Mouse (Mus musculus) lung, embryonic 14.5 days (tissue): ENCODE results near the gene Pop5. TPM values are rescaled to one million over a fixed set of nuclear protein-coding genes. Genes with fewer than 3 reads are reported as not detected.

Source experiments
- ATAC-seq: fragments of 200-750 bp; cut with Nextera tagmentation; 2 replicates; pipeline ENCODE4 v1.8.0; 2017; ENCODE audit warnings: mild to moderate bottlenecking, moderate TSS enrichment, moderate library complexity; ENCODE audit not compliant: insufficient read depth
- DNase-seq: peaks from one replicate; pipeline ENCODE4 v3.0.0-alpha.2; 2015
- H3K27ac ChIP-seq: fragments of 300-500 bp; sonication (generic); 2 replicates; pipeline ENCODE4 v1.5.1; 2014; ENCODE audit warnings: low read depth, mild to moderate bottlenecking, moderate library complexity
- H3K27me3 ChIP-seq: fragments of 300-500 bp; sonication (generic); 2 replicates; pipeline ENCODE4 v1.6.1; 2014; ENCODE audit warnings: low read length, control low read depth; ENCODE audit not compliant: insufficient read depth
- H3K36me3 ChIP-seq: fragments of 300-500 bp; sonication (generic); 2 replicates; pipeline ENCODE4 v1.6.1; 2014; ENCODE audit warnings: control low read depth; ENCODE audit not compliant: insufficient read depth
- H3K4me1 ChIP-seq: fragments of 300-500 bp; sonication (generic); 2 replicates; pipeline ENCODE4 v1.6.1; 2014; ENCODE audit warnings: antibody characterized with exemption, control low read depth; ENCODE audit not compliant: insufficient read depth
- H3K4me2 ChIP-seq: fragments of 300-500 bp; sonication (generic); 2 replicates; pipeline ENCODE4 v1.6.1; 2014; ENCODE audit warnings: mild to moderate bottlenecking
- H3K4me3 ChIP-seq: fragments of 300-500 bp; sonication (generic); 2 replicates; pipeline ENCODE4 v1.5.1; 2014; ENCODE audit warnings: low read depth, low read length
- H3K9ac ChIP-seq: fragments of 300-500 bp; sonication (generic); 2 replicates; pipeline ENCODE4 v1.6.1; 2014
- H3K9me3 ChIP-seq: fragments of 300-500 bp; sonication (generic); 2 replicates; pipeline ENCODE4 v1.6.1; 2016; ENCODE audit warnings: low read depth, low read length, control low read depth
- CTCF ChIP-seq: IDR thresholded peaks from 2 replicates; pipeline ENCODE4 v1.5.1; 2016; ENCODE audit warnings: antibody characterized with exemption, low read depth
- WGBS: fragments of 180-500 bp; shearing (Covaris S2); extraction: QIAGEN DNeasy Blood & Tissue Kit; methylation state at CpG from one replicate; pipeline ENCODE4 v1.1.7; 2014; 5-methylcytosine and 5-hydroxymethylcytosine counted together
- polyA plus RNA-seq: library from polyadenylated mRNA; unstranded; fragments of >200 nt; fragmentation: Nextera tagmentation; extraction: Ambion mirVana; gene quantifications from 2 replicates; pipeline ENCODE4 v1.2.1, GENCODE M21; 2014

Pop5 gene
- polyA plus RNA-seq, 1 experiment from 2014 or later: 111 TPM

- Histone ChIP-seq H3K4me2 (peak overlapping the region; percentile 63), H3K4me3 (peak overlapping the region; percentile 32), H3K27me3 (peaks cover 12% of the 10 kb centered on the region), H3K9me3 (no peaks in the 10 kb centered on the region), H3K36me3 (no peaks in the 10 kb centered on the region), H3K27ac (no peak overlapping the region), H3K4me1 (no peaks in the 10 kb centered on the region), H3K9ac (peak overlapping the region; percentile 38)
- ATAC-seq (peak; percentile 50; the same call in 1 of the 2 replicates), DNase-seq (no peak)
- TF ChIP-seq CTCF: no peak
- 27% methylated on average over 27 of the region's 27 CpGs for WGBS
Observed at GRCm38 (mm10) chr5:115215273-115216185, 20.1 kb upstream of the Pop5 start.

- ATAC-seq (no peak), DNase-seq (no peak)
- Histone ChIP-seq H3K9ac (no peak overlapping the region), H3K27ac (no peak overlapping the region), H3K9me3 (no peaks in the 10 kb centered on the region), H3K27me3 (peaks cover 12% of the 10 kb centered on the region), H3K36me3 (no peaks in the 10 kb centered on the region), H3K4me2 (no peak overlapping the region), H3K4me3 (no peak overlapping the region), H3K4me1 (no peaks in the 10 kb centered on the region)
- 86% methylated on average over 12 of the region's 12 CpGs for WGBS
- no peak for TF ChIP-seq CTCF
Observed at GRCm38 (mm10) chr5:115217998-115218397, 17.6 kb upstream of the Pop5 start.

GRCm38 (mm10) chr5:115220931-115221640 is 14.6 kb upstream of the Pop5 start:
- no peak overlapping the region for H3K4me2 ChIP-seq
- ATAC-seq: no peak
- H3K27ac ChIP-seq: no peak overlapping the region
- H3K4me1 ChIP-seq: no peaks in the 10 kb centered on the region
- no peaks in the 10 kb centered on the region for H3K36me3 ChIP-seq
- no peak overlapping the region for H3K9ac ChIP-seq
- H3K4me3 ChIP-seq: no peak overlapping the region
- H3K27me3 ChIP-seq: no peaks in the 10 kb centered on the region
- no peaks in the 10 kb centered on the region for H3K9me3 ChIP-seq
- no peak for DNase-seq
- no peak for TF ChIP-seq CTCF
- 34% methylated on average over 13 of the region's 13 CpGs for WGBS

- Histone ChIP-seq H3K27me3 (no peaks in the 10 kb centered on the region), H3K27ac (no peak overlapping the region), H3K9ac (no peak overlapping the region), H3K4me2 (no peak overlapping the region), H3K9me3 (no peaks in the 10 kb centered on the region), H3K36me3 (no peaks in the 10 kb centered on the region), H3K4me1 (no peaks in the 10 kb centered on the region), H3K4me3 (no peak overlapping the region)
- DNase-seq (no peak), ATAC-seq (no peak)
- TF ChIP-seq CTCF: peak; percentile 44
- WGBS: 76% methylated on average over 3 of the region's 3 CpGs
Observed at GRCm38 (mm10) chr5:115222485-115222884, 13.2 kb upstream of the Pop5 start.

GRCm38 (mm10) chr5:115230830-115231551 is 4.6 kb upstream of the Pop5 start:
- Histone ChIP-seq H3K4me3 (no peak overlapping the region), H3K4me2 (no peak overlapping the region), H3K27ac (no peak overlapping the region), H3K27me3 (peaks cover 13% of the 10 kb centered on the region), H3K9ac (no peak overlapping the region), H3K9me3 (no peaks in the 10 kb centered on the region), H3K36me3 (no peaks in the 10 kb centered on the region), H3K4me1 (no peaks in the 10 kb centered on the region)
- WGBS: 56% methylated on average over 15 of the region's 15 CpGs
- no peak for TF ChIP-seq CTCF
- DNase-seq (no peak), ATAC-seq (no peak; the same call in 1 of the 2 replicates)

- WGBS: 29% methylated on average over 16 of the region's 16 CpGs
- H3K27me3 ChIP-seq: peaks cover 13% of the 10 kb centered on the region
- H3K9ac ChIP-seq: no peak overlapping the region
- H3K4me2 ChIP-seq: no peak overlapping the region
- no peak for ATAC-seq
- no peak for TF ChIP-seq CTCF
- no peaks in the 10 kb centered on the region for H3K4me1 ChIP-seq
- no peak overlapping the region for H3K4me3 ChIP-seq
- no peaks in the 10 kb centered on the region for H3K9me3 ChIP-seq
- H3K27ac ChIP-seq: no peak overlapping the region
- H3K36me3 ChIP-seq: no peaks in the 10 kb centered on the region
- no peak for DNase-seq
Observed at GRCm38 (mm10) chr5:115231552-115232120, 4.0 kb upstream of the Pop5 start.
